In the genomic region with DNA sequence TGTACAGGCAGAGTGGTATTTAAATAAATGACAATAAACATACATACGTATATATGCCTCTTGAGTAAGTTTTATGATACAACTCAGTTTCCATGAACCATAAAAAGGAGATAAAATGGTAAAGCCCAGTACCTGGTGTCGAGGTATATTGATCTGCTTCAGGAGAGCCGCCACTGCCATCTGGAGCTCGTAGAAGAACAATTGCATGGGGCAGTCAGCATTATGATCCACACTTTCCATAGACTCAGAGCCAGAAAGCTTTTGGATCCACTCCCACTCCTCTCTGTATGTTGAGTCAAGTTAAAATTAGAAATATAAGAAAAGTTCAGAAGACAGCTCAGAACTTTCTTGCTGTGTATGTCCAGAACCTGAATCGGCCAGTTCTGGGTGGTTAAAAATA, we compare ENCODE assay signal across 22 mouse cellular contexts.
A peak's percentile ranks its signal among the peaks of the same experiment; 100 is the strongest.
DNase-seq lines count a peak whose midpoint lies in the region; ATAC-seq lines count a peak whose summit lies in the region.
"Had no signal": no experiment of that assay in that cellular context is flagged by ENCODE, and none has a peak within 500 bp of the region (broad histone marks: within the 10 kb centered on the region; RNA-seq: fewer than 3 reads in every experiment).

No protein-coding gene starts in this region.

- WGBS in embryonic facial prominence, embryonic 14.5 days = 56% methylated on average over 5 of the region's 5 CpGs
- WGBS in embryonic facial prominence, embryonic 10.5 days = 88% methylated on average over 5 of the region's 5 CpGs
- 42% methylated on average over 5 of the region's 5 CpGs for WGBS in limb, embryonic 13.5 days
- WGBS in limb, embryonic 10.5 days = 80% methylated on average over 5 of the region's 5 CpGs

- peaks cover 6% of the 10 kb centered on the region; the same call in 1 of the 2 replicates for H3K4me1 ChIP-seq in embryonic facial prominence, embryonic 14.5 days (ENCODE audit: control insufficient read depth, insufficient read depth, low read length)
- no peaks in the 10 kb centered on the region for H3K4me1 ChIP-seq in embryonic facial prominence, embryonic 10.5 days
- H3K4me1 ChIP-seq in limb, embryonic 13.5 days = peaks cover 32% of the 10 kb centered on the region
- no peaks in the 10 kb centered on the region for H3K4me1 ChIP-seq in limb, embryonic 10.5 days
- H3K4me1 ChIP-seq: forebrain, embryonic 13.5 days; forebrain, embryonic 15.5 days had no signal

- DNase-seq in embryonic facial prominence, embryonic 14.5 days (ENCODE audit: low spot score) = peak; percentile 59
- no peak for DNase-seq in embryonic facial prominence, embryonic 10.5 days (ENCODE audit: low spot score)
- no peak for DNase-seq in limb, embryonic 10.5 days (ENCODE audit: low spot score)
- no peak for DNase-seq in thymus, postnatal 4 days
- DNase-seq: adrenal gland, adult 8-10 months; adrenal gland, postnatal 14 days; adrenal gland, postnatal 36 days; B cell, adult 2 months; cerebellum, adult 11-12 months; cerebellum, adult 2 months; cerebellum, adult 9-10 months; cerebellum, postnatal 10 days; cerebellum, postnatal 25 days; forebrain, postnatal 0 days had no signal

- H3K36me3 ChIP-seq in embryonic facial prominence, embryonic 14.5 days (ENCODE audit: control insufficient read depth, insufficient read depth, low read length) = no peaks in the 10 kb centered on the region
- H3K36me3 ChIP-seq in embryonic facial prominence, embryonic 10.5 days (replicated peaks) = no peaks in the 10 kb centered on the region
- no peaks in the 10 kb centered on the region for H3K36me3 ChIP-seq in limb, embryonic 13.5 days
- H3K36me3 ChIP-seq in limb, embryonic 10.5 days = no peaks in the 10 kb centered on the region
- H3K36me3 ChIP-seq: embryonic facial prominence, embryonic 13.5 days; forebrain, embryonic 15.5 days; G1E had no signal

- H3K27me3 ChIP-seq in embryonic facial prominence, embryonic 14.5 days (replicated peaks; ENCODE audit: control insufficient read depth, insufficient read depth, low read length) = no peaks in the 10 kb centered on the region
- no peaks in the 10 kb centered on the region for H3K27me3 ChIP-seq in embryonic facial prominence, embryonic 10.5 days (replicated peaks; ENCODE audit: low read depth, poor library complexity, severe bottlenecking)
- H3K27me3 ChIP-seq in limb, embryonic 13.5 days = 0 out of 2 replicates have a peak, but pooled peaks cover 4% of the 10 kb centered on the region
- peaks cover 5% of the 10 kb centered on the region; the same call in 1 of the 2 replicates for H3K27me3 ChIP-seq in limb, embryonic 10.5 days (ENCODE audit: low read depth, poor library complexity, severe bottlenecking)
- H3K27me3 ChIP-seq: embryonic facial prominence, embryonic 13.5 days; forebrain, embryonic 13.5 days; forebrain, embryonic 15.5 days; Patski had no signal

- no peaks in the 10 kb centered on the region for H3K9me3 ChIP-seq in embryonic facial prominence, embryonic 14.5 days (ENCODE audit: control insufficient read depth, low read length)
- H3K9me3 ChIP-seq in embryonic facial prominence, embryonic 10.5 days = no peaks in the 10 kb centered on the region
- H3K9me3 ChIP-seq in limb, embryonic 13.5 days = no peaks in the 10 kb centered on the region
- no peaks in the 10 kb centered on the region for H3K9me3 ChIP-seq in limb, embryonic 10.5 days (replicated peaks)
- H3K9me3 ChIP-seq: embryonic facial prominence, embryonic 13.5 days; forebrain, embryonic 13.5 days; forebrain, embryonic 15.5 days had no signal

- ATAC-seq in embryonic facial prominence, embryonic 14.5 days (ENCODE audit: low read depth) = no peak
- ATAC-seq in limb, embryonic 13.5 days (ENCODE audit: low FRiP score, low read depth) = peak; percentile 74
- ATAC-seq: activated CD4-positive, CD25-positive, alpha-beta regulatory T cell, adult 4 months; CD4-positive, CD25-positive, alpha-beta regulatory T cell, adult 4 months; forebrain, embryonic 13.5 days; forebrain, embryonic 15.5 days; forebrain, postnatal 0 days; Patski had no signal

- H3K27ac ChIP-seq in embryonic facial prominence, embryonic 14.5 days (replicated peaks; ENCODE audit: low read depth, low read length) = no peak overlapping the region
- H3K27ac ChIP-seq in embryonic facial prominence, embryonic 10.5 days (replicated peaks) = no peak overlapping the region
- no peak overlapping the region for H3K27ac ChIP-seq in limb, embryonic 13.5 days
- H3K27ac ChIP-seq in limb, embryonic 10.5 days = no peak overlapping the region
- H3K27ac ChIP-seq: forebrain, embryonic 13.5 days; forebrain, embryonic 15.5 days had no signal

- no peak overlapping the region for H3K4me3 ChIP-seq in embryonic facial prominence, embryonic 14.5 days (ENCODE audit: low read depth, low read length)
- no peak overlapping the region for H3K4me3 ChIP-seq in embryonic facial prominence, embryonic 10.5 days
- no peak overlapping the region for H3K4me3 ChIP-seq in limb, embryonic 13.5 days
- no peak overlapping the region for H3K4me3 ChIP-seq in limb, embryonic 10.5 days
- H3K4me3 ChIP-seq: embryonic facial prominence, embryonic 13.5 days; forebrain, embryonic 13.5 days; forebrain, embryonic 15.5 days had no signal

- H3K4me2 ChIP-seq in embryonic facial prominence, embryonic 14.5 days (ENCODE audit: low read depth, low read length) = no peak overlapping the region
- no peak overlapping the region for H3K4me2 ChIP-seq in limb, embryonic 13.5 days (replicated peaks)
- H3K4me2 ChIP-seq: embryonic facial prominence, embryonic 13.5 days; forebrain, embryonic 13.5 days; forebrain, embryonic 15.5 days had no signal

- no peak overlapping the region for H3K9ac ChIP-seq in embryonic facial prominence, embryonic 14.5 days (ENCODE audit: low read depth, low read length)
- no peak overlapping the region for H3K9ac ChIP-seq in limb, embryonic 13.5 days
- H3K9ac ChIP-seq: embryonic facial prominence, embryonic 13.5 days; forebrain, embryonic 13.5 days; forebrain, embryonic 15.5 days; forebrain, postnatal 0 days had no signal
